Mouse (Mus musculus) adrenal gland, postnatal 10 days (tissue): Measurements from ENCODE around the gene Sox5. TPM values are rescaled to one million over a fixed set of nuclear protein-coding genes. Genes with fewer than 3 reads are reported as not detected.

Experiments used
- DNase-seq: peaks from one replicate; pipeline ENCODE4 v3.0.0; 2021; ENCODE audit warnings: mixed read lengths
- total RNA-seq, 2 experiments: library from RNA; stranded (reverse); gene quantifications; 2 replicates each; pipeline ENCODE4 v1.2.3; 2021

Gene Sox5
- total RNA-seq, 2 experiments from 2014 or later: 11.9 to 20.4 TPM

- DNase-seq: no peak
Observed at GRCm38 (mm10) chr6:144485578-144485977, 296.2 kb downstream of the Sox5 start.

- no peak for DNase-seq
Observed at GRCm38 (mm10) chr6:144483166-144483565, 298.6 kb downstream of the Sox5 start.

DNA sequence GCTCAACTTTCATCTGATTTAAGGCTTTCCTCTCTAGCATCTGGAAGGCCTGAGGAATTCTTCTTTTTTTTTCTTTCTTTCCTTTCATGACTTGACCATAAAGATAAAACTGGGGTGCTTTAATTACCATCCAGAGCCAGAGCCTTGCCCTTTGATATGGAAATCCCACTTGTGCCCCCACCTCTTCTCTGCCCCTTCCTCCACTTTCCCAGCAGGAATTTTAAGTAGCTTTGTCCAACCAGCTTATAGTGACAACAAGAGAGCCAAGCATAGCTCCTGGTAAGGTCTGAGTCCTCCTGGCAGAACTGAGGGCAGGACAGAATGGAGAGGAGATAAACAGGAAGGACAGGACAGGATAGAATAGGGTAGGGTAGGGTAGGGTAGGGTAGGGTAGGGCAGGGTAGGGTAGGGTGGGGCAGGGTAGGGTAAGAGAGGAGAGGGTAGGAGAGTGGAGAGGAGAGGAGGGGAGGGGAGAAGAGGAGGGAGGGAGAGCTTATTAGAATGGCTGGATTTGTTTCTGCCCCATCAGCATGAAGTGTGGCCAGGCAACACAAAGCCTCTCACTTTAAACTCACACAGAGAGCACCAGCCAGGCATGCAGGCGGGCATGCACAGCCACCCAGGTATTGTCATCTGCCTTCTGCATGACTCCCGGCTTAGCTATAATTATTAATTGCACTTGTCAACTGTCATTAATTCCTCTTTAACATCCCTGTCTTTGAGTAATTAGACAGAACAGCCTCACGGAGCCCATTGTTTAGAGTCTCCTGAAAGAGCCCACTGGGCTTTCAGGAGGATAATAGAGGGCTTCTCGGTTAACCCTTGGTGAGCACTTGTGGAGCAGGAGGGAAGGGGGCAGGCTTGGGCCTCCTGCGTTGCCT is 300.9 kb downstream of the Sox5 start:
- no peak for DNase-seq

DNA sequence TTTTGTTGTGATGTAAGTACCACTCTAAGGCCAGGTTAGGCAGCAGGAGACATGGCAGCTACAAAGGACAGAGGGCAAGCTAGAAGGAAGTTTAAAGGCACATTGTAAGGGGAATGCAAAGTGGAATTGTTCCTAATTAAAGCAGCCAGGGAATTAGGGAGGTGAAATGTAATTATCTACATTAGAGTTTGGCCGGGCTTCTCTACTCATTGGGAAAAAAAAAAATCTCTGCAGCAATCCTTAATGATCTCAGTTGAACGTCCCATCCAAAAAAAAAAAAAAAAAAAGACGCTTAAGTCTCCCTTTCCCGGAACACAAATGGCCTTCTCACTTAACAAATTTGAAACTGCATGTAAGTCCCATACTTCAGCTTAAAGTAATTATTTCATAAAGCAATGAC is 301.9 kb downstream of the Sox5 start:
- no peak for DNase-seq

DNA sequence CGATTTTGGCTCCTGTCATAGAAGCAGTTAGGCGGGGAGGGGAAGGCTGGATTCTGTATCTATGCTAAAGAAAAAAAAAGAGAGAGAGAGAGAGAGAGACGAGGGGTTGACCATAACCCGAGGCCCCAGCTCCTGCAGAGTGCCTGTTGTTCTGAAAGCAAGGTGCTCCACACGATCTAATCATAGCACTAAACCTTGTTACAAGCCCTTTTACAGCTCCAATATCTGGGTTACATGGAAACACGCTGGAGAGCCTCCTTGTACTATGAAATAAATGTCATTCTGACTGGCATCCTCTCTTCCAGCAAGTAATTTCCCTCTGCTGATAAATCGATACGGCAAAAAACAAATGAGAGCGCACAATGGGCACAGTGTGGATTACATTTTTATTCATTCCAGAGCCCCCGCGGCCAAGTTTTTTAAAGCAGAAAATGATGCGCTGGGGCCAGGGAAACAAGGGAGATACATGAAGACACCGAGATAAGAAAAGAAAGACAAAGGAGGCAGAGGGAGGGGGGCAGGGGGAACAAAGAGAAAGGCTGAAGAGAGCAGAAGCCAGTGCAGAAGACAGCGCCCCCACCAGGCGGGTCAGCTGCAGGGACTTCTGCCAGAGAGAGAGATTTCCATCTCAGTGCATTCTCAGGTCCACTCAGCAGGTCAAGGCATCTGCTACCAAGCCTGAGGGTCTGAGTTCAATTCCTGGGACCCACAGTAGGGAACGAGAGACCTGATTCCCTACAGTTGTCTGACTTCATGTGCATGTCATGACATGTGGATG is 304.3 kb downstream of the Sox5 start:
- no peak for DNase-seq

GRCm38 (mm10) chr6:144473437-144473836 is 308.3 kb downstream of the Sox5 start:
- DNase-seq: no peak

DNA sequence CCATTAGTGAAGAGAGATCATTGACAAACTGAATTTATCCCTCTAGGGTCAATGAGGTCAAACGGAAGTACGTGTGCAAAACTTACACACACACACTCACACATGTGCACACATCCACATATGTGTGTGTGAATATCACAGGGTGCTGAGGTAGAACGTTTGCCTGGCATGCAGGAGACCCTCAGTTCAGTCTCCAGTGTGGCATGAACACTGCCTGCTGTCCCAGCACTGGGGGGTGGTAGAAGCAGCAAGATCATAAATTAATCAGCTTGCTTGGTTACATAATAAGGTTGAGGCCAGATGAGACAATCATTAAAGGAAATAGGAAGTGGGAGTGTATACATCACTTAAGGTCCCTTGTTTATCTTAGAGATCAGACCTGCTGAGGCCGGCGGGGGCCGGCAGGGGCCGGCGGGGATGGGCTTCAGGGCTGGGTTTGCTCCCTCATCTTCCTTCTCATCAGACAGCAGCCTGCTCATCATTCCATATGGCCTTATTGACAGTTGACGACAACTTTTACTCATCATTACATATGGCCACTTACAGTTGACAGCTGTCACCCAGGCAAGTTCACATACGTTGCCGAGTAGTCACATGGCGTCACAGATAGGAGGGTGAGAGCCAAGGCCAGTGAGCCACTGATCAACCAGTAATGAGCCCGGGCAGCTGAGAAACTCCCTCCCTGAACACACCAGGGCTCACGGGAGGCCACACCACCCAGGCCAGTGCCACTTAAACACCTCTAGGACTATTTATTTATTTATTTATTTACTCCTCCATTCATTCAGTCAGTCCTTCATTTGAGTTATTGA is 309.5 kb downstream of the Sox5 start:
- no peak for DNase-seq

- DNase-seq: no peak
Observed at GRCm38 (mm10) chr6:144466711-144467110, 315.1 kb downstream of the Sox5 start.

DNA sequence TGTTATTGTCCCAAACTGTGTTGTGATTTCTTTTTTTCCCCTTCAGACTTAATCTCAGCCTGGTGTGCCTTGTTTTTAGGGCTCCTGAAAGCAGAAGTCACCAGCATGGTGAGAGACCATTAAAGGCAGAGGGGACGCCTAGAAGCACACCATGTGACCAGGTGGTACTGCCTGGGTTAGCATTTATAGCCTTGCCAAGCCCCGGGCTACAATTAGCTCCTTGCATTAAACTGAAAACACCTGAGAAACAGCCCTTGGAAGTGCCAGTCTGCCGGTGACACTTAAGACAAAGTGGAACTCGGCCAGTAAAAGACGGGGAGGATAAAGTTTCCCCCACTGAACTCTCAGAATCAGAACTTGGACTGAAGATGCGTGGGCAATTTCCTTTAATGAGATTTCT is 318.1 kb downstream of the Sox5 start:
- DNase-seq: no peak

GRCm38 (mm10) chr6:144463274-144463673 is 318.5 kb downstream of the Sox5 start:
- no peak for DNase-seq

DNA sequence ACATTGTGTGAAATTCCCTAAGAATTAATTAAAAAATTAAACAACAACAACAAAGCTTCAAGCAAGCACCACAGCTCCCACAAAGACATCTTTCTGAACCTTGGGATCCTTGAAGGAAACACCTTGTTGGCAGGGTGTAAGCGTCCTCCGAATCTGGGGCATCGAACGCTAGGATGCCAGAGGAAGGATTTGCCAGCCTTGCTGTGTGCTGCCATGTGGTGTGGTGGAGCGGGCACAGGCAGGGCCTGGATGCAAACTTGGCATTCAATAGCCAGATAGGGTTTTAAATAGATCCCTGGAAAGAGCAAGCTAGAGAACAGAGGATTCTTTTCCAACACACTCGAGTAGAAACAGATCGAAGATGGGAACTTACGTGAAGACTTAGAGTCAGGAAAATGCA is 322.3 kb downstream of the Sox5 start:
- DNase-seq: no peak

GRCm38 (mm10) chr6:144457500-144457899 is 324.3 kb downstream of the Sox5 start:
- no peak for DNase-seq

GRCm38 (mm10) chr6:144454291-144455276 is 327.2 kb downstream of the Sox5 start:
- no peak for DNase-seq

DNA sequence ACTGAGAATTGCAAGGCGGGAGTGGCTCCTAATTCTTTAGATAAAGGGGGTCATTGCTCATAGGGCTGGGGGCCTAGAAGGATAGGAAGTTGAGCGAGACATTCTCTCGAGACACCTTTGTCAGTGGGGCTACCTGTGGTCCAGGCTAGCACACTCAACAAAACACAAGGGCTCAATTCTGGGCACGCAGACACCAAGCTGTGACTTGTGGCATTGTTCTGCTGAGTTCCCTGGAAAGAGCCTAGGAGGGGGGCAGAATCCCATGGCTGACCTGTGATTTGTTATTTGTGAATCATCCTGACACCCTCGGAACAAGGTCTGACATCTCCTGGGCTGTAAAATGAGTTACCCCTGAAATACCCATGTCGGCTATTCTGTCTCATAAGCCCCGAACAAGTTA is 328.2 kb downstream of the Sox5 start:
- DNase-seq: no peak

GRCm38 (mm10) chr6:144453147-144453546 is 328.6 kb downstream of the Sox5 start:
- DNase-seq: no peak

- DNase-seq: no peak
Observed at GRCm38 (mm10) chr6:144452200-144452977, 329.4 kb downstream of the Sox5 start.

GRCm38 (mm10) chr6:144451631-144452030 is 330.1 kb downstream of the Sox5 start:
- no peak for DNase-seq

DNA sequence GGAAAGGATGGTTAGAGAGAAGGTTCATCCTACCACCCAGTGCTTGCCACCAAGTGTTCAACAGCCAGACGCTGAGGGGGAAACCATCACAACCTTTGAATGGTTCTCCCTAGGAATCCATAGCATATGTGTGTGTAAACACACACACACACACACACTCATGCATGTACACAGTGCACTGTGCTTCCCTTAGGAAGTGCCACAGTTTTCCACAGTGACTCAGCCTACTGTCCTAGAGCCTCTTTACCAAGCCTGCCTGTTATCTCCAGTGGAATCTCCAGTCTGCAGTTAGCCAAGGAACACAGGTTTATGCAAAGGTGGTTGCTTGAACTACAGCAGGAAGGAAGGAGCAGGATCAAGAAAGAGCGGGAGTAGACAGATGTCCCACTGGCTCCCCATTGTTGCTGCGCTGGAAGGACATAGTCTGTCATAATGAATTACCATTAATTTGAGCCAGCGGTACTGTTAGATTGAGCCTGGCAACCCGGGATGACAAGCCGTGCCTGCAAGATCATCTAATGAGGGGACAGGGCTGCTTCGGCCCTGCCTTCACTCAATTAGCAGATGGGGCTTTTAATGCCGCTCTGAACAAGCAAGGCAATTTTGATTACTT is 335.9 kb downstream of the Sox5 start:
- no peak for DNase-seq

GRCm38 (mm10) chr6:144444367-144444766 is 337.4 kb downstream of the Sox5 start:
- no peak for DNase-seq

DNA sequence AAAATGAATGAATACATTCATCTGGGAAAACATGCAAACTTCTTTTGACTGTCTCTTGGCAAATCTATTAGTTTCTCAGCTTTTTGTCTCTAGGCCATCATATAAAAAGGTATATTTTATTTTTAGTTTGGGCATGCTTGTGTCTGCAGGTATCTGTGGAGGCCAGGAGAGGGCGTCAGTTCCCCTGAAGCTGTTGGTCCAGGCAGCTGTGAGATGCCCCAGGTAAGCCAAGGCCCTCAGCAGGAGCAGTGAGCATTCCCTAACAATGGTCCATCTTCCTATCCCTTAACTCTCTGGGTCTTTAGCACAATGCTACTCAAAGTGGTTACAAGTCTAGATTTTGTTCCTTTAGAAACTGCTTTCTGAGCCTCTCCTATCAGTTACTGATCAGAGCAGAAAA is 338.1 kb downstream of the Sox5 start:
- DNase-seq: no peak
